Mouse (Mus musculus): Measurements from ENCODE around the gene Neu1. TPM values are rescaled to one million over a fixed set of nuclear protein-coding genes. Genes with fewer than 3 reads are reported as not detected.

Neu1 gene
- polyA plus RNA-seq (2015; fragmentation: Nextera tagmentation; extraction: Ambion mirVana), result 23.2 and 28.5 TPM in 2 replicates

DNA sequence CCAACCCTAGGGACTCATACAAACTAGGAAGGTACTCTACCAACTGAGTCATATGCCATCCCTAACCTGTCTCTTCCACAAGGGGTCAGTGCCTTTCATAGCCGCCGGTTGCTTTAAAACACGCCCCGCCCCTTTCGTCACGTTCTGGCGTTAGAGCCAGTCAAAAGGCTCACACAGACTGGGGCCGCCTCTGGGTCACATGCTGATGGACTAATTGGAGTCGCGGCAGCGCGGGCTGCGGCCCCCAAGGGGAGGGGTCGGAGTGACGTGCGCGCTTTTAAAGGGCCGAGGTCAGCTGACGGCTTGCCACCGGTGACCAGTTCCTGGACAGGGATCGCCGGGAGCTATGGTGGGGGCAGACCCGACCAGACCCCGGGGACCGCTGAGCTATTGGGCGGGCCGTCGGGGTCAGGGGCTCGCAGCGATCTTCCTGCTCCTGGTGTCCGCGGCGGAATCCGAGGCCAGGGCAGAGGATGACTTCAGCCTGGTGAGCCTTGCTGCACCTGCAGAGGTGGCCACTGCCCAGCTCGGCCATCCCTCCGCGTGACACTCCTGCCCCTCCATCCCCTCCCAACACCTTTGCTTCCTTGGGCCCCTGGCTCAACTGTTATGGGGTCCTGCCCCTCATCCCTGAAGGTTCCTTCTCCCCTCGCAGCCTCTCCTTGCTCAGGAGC is at the start of gene Neu1:
Gene Neu1, plus strand, starts transcription at position 193 of the 674 bp plus-strand sequence.

DNA sequence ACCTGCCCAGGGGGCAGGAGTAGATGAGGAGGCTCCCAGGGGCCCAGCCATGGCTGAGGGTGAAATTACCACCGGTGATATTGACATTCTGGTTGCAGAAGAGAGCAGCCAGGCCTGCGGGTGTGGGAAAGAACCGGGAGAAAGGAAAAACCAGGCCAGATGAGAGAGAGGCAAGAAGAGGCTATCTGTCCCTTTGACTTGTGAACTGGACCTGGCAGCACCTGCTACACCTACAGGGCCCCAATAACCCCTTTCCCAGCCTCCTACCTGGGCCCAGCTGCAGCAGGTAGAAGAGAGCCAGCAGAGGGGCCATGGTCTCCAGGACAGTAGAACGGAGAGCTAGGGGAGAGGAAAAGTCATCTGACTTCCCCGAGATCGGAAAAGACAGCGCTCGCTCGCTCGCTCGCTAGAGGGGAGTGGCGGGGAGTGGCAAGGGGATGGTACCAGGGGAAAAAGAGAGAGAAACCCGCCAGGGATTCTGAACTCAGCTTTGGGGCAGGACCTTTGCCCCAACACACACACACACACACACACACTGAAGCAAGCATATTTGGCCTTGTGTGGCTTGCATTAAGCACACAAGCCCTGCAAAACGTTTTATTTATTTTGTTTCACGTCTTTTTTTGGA is 49.3 kb upstream of the Neu1 start, which contains the start of gene Gm20547:
Gene Gm20547, minus strand, starts transcription at position 360 of the 628 bp plus-strand sequence.

DNA sequence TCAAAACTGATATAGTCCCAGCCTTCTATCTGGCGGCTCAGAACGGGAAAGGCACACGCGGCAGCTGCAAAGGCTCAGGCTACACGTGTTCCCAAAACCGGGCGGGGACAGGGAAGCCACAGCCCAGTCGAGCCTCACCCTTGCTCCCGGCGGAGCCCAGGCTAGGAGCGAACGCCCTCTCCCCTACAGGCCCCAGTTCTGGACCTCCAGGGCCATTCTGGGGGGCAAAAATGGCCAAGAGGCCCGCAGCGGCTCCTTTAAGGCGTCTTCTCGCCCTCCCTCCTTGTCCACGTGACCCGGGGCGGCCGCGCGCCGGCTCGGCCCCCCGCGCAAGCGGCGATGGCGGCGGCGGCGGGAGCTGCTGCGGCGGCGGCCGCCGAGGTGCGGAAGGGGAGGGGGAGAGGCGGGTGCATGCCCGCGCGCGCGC is 32.9 kb upstream of the Neu1 start, which contains the start of the genes C2 and Ehmt2:
Gene C2, minus strand, starts transcription at position 106 of the 427 bp plus-strand sequence.
Gene Ehmt2, plus strand, starts transcription at position 310 of the 427 bp plus-strand sequence.

DNA sequence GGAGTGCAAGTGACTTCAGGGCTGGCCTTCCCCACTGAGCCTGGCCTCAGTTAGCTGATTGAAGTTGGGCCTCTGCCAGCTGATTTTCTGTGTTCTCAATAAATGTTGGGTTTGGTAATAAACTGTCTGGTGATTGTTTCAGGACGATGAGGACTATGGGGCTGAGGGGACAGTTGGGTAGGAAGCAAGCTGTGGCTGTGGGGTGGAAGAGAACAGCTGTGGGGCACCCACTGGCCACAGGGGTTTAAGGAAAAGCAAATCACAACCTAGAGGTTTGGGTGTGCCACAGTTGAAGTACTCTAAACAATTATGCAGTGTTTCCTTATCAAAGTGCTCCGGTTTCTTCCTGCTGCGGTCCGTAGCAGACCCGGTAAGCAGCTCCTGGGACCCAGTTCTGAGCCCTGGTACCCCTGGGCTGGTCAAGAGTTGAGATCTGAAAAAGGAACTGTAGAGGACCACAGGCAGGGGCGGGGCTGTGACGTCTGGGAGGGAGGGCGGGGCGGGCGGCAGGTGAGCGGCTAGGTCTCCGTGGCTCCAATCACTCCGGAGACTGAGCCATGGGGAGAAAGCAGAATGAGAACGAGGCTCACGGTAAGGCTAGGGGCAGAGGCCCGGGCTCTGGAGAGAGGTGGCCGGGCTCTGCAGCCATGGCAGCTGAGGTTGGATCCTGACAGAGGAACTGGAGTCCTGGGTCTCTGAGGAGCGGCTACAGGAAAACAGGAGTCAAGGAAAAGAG is 17.0 kb upstream of the Neu1 start, which contains the start of gene Slc44a4:
Gene Slc44a4, plus strand, starts transcription at position 537 of the 736 bp plus-strand sequence.

DNA sequence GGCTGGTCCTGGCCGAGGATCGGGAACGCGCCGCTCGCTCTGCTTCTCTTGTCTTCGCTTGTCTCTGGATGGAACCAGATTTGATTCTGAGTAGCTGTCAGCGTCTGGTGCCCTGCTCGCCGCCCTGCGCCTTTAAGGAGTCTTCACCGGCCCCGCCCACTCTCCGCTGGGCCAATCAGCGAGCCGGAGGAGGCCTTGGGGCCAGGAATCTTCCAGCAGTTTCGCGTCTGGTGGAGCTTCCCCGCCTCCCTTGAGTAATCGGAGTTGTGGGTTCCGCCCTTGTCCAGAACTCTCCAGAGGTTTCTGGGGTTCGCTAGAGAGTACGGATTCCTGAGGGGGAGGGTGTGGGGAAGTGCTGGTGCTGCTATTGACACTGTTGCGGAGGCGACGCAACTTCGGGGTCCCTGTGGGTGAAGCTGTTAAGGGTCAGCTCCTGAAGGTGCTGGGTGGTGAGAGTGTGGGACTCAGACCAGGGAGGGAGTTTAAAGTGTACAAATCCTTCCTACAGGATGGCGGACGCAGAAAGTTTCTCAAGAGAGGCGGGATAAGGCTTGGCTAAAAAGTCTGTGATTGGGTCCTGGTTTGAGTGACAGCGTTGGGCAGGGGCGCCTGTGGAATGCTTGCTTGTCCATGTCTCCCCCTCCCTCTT is 28.2 kb downstream of the Neu1 start, which contains the start of gene Hspa1b:
Gene Hspa1b, minus strand, starts transcription at position 109 of the 649 bp plus-strand sequence.

DNA sequence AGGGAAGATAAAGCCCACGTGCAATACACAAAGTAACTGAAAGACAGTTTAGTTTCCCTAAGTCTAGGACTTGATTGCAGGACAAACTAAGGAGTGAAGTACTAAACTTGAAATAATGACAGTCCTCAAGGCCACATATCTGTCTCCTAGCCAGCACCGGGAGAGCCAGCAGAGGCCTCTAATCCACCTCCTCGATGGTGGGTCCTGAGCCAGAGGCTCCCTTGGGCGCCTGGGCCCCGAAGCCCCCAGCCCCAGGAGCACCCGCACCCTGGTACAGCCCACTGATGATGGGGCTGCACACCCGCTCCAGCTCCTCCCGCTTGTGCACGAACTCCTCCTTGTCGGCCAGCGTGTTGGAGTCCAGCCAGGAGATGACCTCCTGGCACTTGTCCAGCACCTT is 38.8 kb downstream of the Neu1 start, which contains the start of gene Gm20481:
Gene Gm20481, plus strand, starts transcription at position 91 of the 400 bp plus-strand sequence.

DNA sequence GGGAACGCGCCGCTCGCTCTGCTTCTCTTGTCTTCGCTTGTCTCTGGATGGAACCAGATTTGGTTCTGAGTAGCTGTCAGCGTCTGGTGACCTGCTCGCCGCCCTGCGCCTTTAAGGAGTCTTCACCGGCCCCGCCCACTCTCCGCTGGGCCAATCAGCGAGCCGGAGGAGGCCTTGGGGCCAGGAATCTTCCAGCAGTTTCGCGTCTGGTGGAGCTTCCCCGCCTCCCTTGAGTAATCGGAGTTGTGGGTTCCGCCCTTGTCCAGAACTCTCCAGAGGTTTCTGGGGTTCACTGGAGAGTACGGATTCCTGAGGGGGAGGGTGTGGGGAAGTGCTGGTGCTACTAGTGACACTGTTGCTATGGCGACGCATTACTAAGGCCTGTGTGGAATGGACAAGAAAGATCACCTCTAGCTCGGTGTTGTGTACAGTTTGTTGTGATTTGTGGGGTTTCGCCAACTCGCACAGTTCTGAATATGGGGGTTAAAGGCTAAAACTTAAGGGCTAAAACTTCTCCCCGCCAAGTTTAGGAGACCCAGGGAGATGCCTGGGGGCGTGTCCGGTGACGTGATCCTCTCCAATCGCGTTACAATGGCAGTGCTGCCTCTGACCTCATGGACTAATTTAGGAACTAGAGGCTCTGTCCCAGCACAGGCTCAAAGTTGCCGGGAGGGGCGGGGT is 41.2 kb downstream of the Neu1 start, which contains the start of the genes Hspa1a and Hspa1l:
Gene Hspa1a, minus strand, starts transcription at position 88 of the 681 bp plus-strand sequence.
Gene Hspa1l, plus strand, starts transcription at position 635 of the 681 bp plus-strand sequence.

DNA sequence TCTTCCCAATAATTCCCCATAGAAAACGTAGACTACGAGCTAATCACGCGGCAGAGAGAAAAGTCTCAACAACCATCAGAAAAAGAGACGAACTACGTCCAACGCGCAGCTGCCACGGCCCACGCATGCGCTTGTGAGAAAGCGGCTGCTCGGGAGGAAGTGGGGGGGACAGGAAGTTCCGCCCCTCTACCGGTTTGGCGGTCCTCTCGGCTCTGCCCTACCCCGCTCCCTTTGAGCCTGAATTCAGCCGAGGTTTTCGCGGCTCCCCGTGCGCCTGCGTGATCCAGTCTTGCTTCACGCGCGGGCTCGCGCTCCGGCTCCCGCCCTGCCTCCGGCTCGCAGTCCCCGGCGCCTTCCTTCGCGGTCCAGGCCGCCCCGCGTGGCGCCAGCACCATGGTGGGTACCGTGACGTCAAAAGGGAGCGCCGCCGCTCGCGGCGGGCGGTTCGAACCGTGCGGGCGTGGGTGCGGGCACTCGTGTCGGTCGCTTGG is 50.7 kb downstream of the Neu1 start, which contains the start of gene Lsm2:
Gene Lsm2, plus strand, starts transcription at position 173 of the 491 bp plus-strand sequence.

Other genes with a start within 250 kb of the Neu1 start
- gene C4b, start 187.4 kb upstream of the Neu1 start, polyA plus RNA-seq (2015; fragmentation: Nextera tagmentation; extraction: Ambion mirVana), result 6.9 and 10.8 TPM in 2 replicates
- not detected in 2 replicates for gene Cyp21a1, start 126.7 kb upstream of the Neu1 start, polyA plus RNA-seq (2015; fragmentation: Nextera tagmentation; extraction: Ambion mirVana)
- 22.1 and 24.9 TPM in 2 replicates for gene Stk19, start 94.3 kb upstream of the Neu1 start, polyA plus RNA-seq (2015; fragmentation: Nextera tagmentation; extraction: Ambion mirVana)
- 25.1 and 25.6 TPM in 2 replicates for gene Dxo, start 94.2 kb upstream of the Neu1 start, polyA plus RNA-seq (2015; fragmentation: Nextera tagmentation; extraction: Ambion mirVana)
- gene Skiv2l, start 81.0 kb upstream of the Neu1 start, polyA plus RNA-seq (2015; fragmentation: Nextera tagmentation; extraction: Ambion mirVana), result 25.2 and 29.7 TPM in 2 replicates
- gene Nelfe, start 80.9 kb upstream of the Neu1 start, polyA plus RNA-seq (2015; fragmentation: Nextera tagmentation; extraction: Ambion mirVana), result 50.7 and 59.0 TPM in 2 replicates
- 15.6 and 19.3 TPM in 2 replicates for gene Cfb, start 68.7 kb upstream of the Neu1 start, polyA plus RNA-seq (2015; fragmentation: Nextera tagmentation; extraction: Ambion mirVana)
- 0.53 and 0.86 TPM in 2 replicates for gene Zbtb12, start 51.8 kb upstream of the Neu1 start, polyA plus RNA-seq (2015; fragmentation: Nextera tagmentation; extraction: Ambion mirVana)
- not detected in 2 replicates for gene Gm20547, start 49.2 kb upstream of the Neu1 start, polyA plus RNA-seq (2015; fragmentation: Nextera tagmentation; extraction: Ambion mirVana)
- 8.9 and 9.3 TPM in 2 replicates for gene C2, start 33.0 kb upstream of the Neu1 start, polyA plus RNA-seq (2015; fragmentation: Nextera tagmentation; extraction: Ambion mirVana)
- 25.2 and 27.2 TPM in 2 replicates for gene Ehmt2, start 32.8 kb upstream of the Neu1 start, polyA plus RNA-seq (2015; fragmentation: Nextera tagmentation; extraction: Ambion mirVana)
- gene Slc44a4, start 16.8 kb upstream of the Neu1 start, polyA plus RNA-seq (2015; fragmentation: Nextera tagmentation; extraction: Ambion mirVana), result 2.6 and 3.3 TPM in 2 replicates
- gene Hspa1b, start 28.0 kb downstream of the Neu1 start, polyA plus RNA-seq (2015; fragmentation: Nextera tagmentation; extraction: Ambion mirVana), result 4.5 and 5.2 TPM in 2 replicates
- not detected in 2 replicates for gene Gm20481, start 38.7 kb downstream of the Neu1 start, polyA plus RNA-seq (2015; fragmentation: Nextera tagmentation; extraction: Ambion mirVana)
- 36.7 and 39.4 TPM in 2 replicates for gene Hspa1a, start 40.9 kb downstream of the Neu1 start, polyA plus RNA-seq (2015; fragmentation: Nextera tagmentation; extraction: Ambion mirVana)
- 0.16 and 0.25 TPM in 2 replicates for gene Hspa1l, start 41.5 kb downstream of the Neu1 start, polyA plus RNA-seq (2015; fragmentation: Nextera tagmentation; extraction: Ambion mirVana)
- gene Lsm2, start 50.6 kb downstream of the Neu1 start, polyA plus RNA-seq (2015; fragmentation: Nextera tagmentation; extraction: Ambion mirVana), result 82.1 and 83.5 TPM in 2 replicates
- gene Vars, start 69.7 kb downstream of the Neu1 start, polyA plus RNA-seq (2015; fragmentation: Nextera tagmentation; extraction: Ambion mirVana), result 42.0 and 44.7 TPM in 2 replicates
- gene Vwa7, start 85.3 kb downstream of the Neu1 start, polyA plus RNA-seq (2015; fragmentation: Nextera tagmentation; extraction: Ambion mirVana), result 0.19 and 0.24 TPM in 2 replicates
- gene Sapcd1, start 96.8 kb downstream of the Neu1 start, polyA plus RNA-seq (2015; fragmentation: Nextera tagmentation; extraction: Ambion mirVana), result 1.3 and 1.7 TPM in 2 replicates
- gene Msh5, start 115.5 kb downstream of the Neu1 start, polyA plus RNA-seq (2015; fragmentation: Nextera tagmentation; extraction: Ambion mirVana), result 0.88 and 1.3 TPM in 2 replicates
- 240 and 276 TPM in 2 replicates for gene Clic1, start 118.7 kb downstream of the Neu1 start, polyA plus RNA-seq (2015; fragmentation: Nextera tagmentation; extraction: Ambion mirVana)
- 118 and 126 TPM in 2 replicates for gene Ddah2, start 127.8 kb downstream of the Neu1 start, polyA plus RNA-seq (2015; fragmentation: Nextera tagmentation; extraction: Ambion mirVana)
- 0.45 and 0.58 TPM in 2 replicates for gene Ly6g6c, start 134.1 kb downstream of the Neu1 start, polyA plus RNA-seq (2015; fragmentation: Nextera tagmentation; extraction: Ambion mirVana)
- gene Mpig6b, start 134.9 kb downstream of the Neu1 start, polyA plus RNA-seq (2015; fragmentation: Nextera tagmentation; extraction: Ambion mirVana), result 0.42 and 1.7 TPM in 2 replicates
- gene Ly6g6e, start 145.6 kb downstream of the Neu1 start, polyA plus RNA-seq (2015; fragmentation: Nextera tagmentation; extraction: Ambion mirVana), result 8.2 and 8.3 TPM in 2 replicates
- gene Ly6g6d, start 146.8 kb downstream of the Neu1 start, polyA plus RNA-seq (2015; fragmentation: Nextera tagmentation; extraction: Ambion mirVana), result 1.6 and 2.2 TPM in 2 replicates
- 0.18 TPM in 1 of 2 replicates, not detected in the other for gene Ly6g6f, start 154.4 kb downstream of the Neu1 start, polyA plus RNA-seq (2015; fragmentation: Nextera tagmentation; extraction: Ambion mirVana)
- 93.1 and 93.2 TPM in 2 replicates for gene Abhd16a, start 158.0 kb downstream of the Neu1 start, polyA plus RNA-seq (2015; fragmentation: Nextera tagmentation; extraction: Ambion mirVana)
- gene Ly6g5c, start 177.0 kb downstream of the Neu1 start, polyA plus RNA-seq (2015; fragmentation: Nextera tagmentation; extraction: Ambion mirVana), result not detected in 2 replicates
- gene Ly6g5b, start 184.2 kb downstream of the Neu1 start, polyA plus RNA-seq (2015; fragmentation: Nextera tagmentation; extraction: Ambion mirVana), result 0.22 and 0.35 TPM in 2 replicates
- gene Gpank1, start 190.2 kb downstream of the Neu1 start, polyA plus RNA-seq (2015; fragmentation: Nextera tagmentation; extraction: Ambion mirVana), result 9.5 and 11.9 TPM in 2 replicates
- 189 and 201 TPM in 2 replicates for gene Csnk2b, start 190.8 kb downstream of the Neu1 start, polyA plus RNA-seq (2015; fragmentation: Nextera tagmentation; extraction: Ambion mirVana)
- gene D17H6S53E, start 195.1 kb downstream of the Neu1 start, polyA plus RNA-seq (2015; fragmentation: Nextera tagmentation; extraction: Ambion mirVana), result 9.9 and 10.8 TPM in 2 replicates
- 0.95 TPM in 1 of 2 replicates, not detected in the other for gene Apom, start 200.8 kb downstream of the Neu1 start, polyA plus RNA-seq (2015; fragmentation: Nextera tagmentation; extraction: Ambion mirVana)
- gene Bag6, start 203.9 kb downstream of the Neu1 start, polyA plus RNA-seq (2015; fragmentation: Nextera tagmentation; extraction: Ambion mirVana), result 28.9 and 35.6 TPM in 2 replicates
- 73.9 and 74.9 TPM in 2 replicates for gene Prrc2a, start 233.6 kb downstream of the Neu1 start, polyA plus RNA-seq (2015; fragmentation: Nextera tagmentation; extraction: Ambion mirVana)
- 11.2 and 12.6 TPM in 2 replicates for gene Aif1, start 244.8 kb downstream of the Neu1 start, polyA plus RNA-seq (2015; fragmentation: Nextera tagmentation; extraction: Ambion mirVana)

Measured in urinary bladder, postnatal 0 days (tissue).